ENCODE assay signal across 8 mouse cellular contexts in genomic region chr9:66305121-66306112, GRCm38 (mm10). TPM values are rescaled to one million over a fixed set of nuclear protein-coding genes. Genes with fewer than 3 reads are reported as not detected.
DNase-seq lines count a peak whose midpoint lies in the region; ATAC-seq lines count a peak whose summit lies in the region.

No protein-coding gene starts in this region.

- DNase-seq in CD4-positive, CD25-positive, alpha-beta regulatory T cell, adult 2 months (ENCODE audit: low read depth, low spot score), result peak; percentile 76
- peak; percentile 6 for DNase-seq in adrenal gland, postnatal 25 days
- peak; percentile 14 to 24 for DNase-seq in kidney, postnatal 4 days
- DNase-seq in ovary, postnatal 36 days (ENCODE audit: low spot score), result peak; percentile 13
- no peak for DNase-seq in testis, postnatal 14 days (ENCODE audit: low spot score)

- 34% methylated on average over 25 of the region's 25 CpGs for WGBS in heart, embryonic 16.5 days
- WGBS in liver, embryonic 15.5 days (ENCODE audit: insufficient replicate concordance), result 39% methylated on average over 25 of the region's 25 CpGs

- no peaks in the 10 kb centered on the region for H3K27me3 ChIP-seq in heart, embryonic 16.5 days (ENCODE audit: control insufficient read depth, insufficient read depth, low read length)
- H3K27me3 ChIP-seq in liver, embryonic 15.5 days, result no peaks in the 10 kb centered on the region

- no peaks in the 10 kb centered on the region for H3K4me1 ChIP-seq in heart, embryonic 16.5 days (ENCODE audit: control insufficient read depth, insufficient read depth, low read length)
- H3K4me1 ChIP-seq in liver, embryonic 15.5 days (replicated peaks), result peaks cover 18% of the 10 kb centered on the region

- no peaks in the 10 kb centered on the region for H3K36me3 ChIP-seq in heart, embryonic 16.5 days (ENCODE audit: control insufficient read depth, insufficient read depth)
- H3K36me3 ChIP-seq in liver, embryonic 15.5 days (replicated peaks), result no peaks in the 10 kb centered on the region

- peak overlapping the region; percentile 58 for H3K4me2 ChIP-seq in heart, embryonic 16.5 days (ENCODE audit: low read depth, low read length)
- H3K4me2 ChIP-seq in liver, embryonic 15.5 days, result peak overlapping the region; percentile 68

- H3K9ac ChIP-seq in heart, embryonic 16.5 days (ENCODE audit: low read length), result 0 out of 2 replicates have a peak overlapping the region, but pooled peaks have one; percentile 8
- peak overlapping the region; percentile 31; the same call in 1 of the 2 replicates for H3K9ac ChIP-seq in liver, embryonic 15.5 days

- H3K9me3 ChIP-seq in heart, embryonic 16.5 days (replicated peaks; ENCODE audit: control insufficient read depth, low read length), result no peaks in the 10 kb centered on the region
- no peaks in the 10 kb centered on the region for H3K9me3 ChIP-seq in liver, embryonic 15.5 days (replicated peaks)

- no peak overlapping the region for H3K27ac ChIP-seq in heart, embryonic 16.5 days (ENCODE audit: low read length)
- no peak overlapping the region for H3K27ac ChIP-seq in liver, embryonic 15.5 days (replicated peaks)

- peak overlapping the region; percentile 46 for H3K4me3 ChIP-seq in heart, embryonic 16.5 days (ENCODE audit: low read length)
- peak overlapping the region; percentile 50 for H3K4me3 ChIP-seq in liver, embryonic 15.5 days (replicated peaks)

- peak; percentile 60 for ATAC-seq in erythroid progenitor cell, adult 5-6 weeks (replicated peaks; ENCODE audit: low FRiP score, poor library complexity, severe bottlenecking)
- no peak for ATAC-seq in heart, embryonic 16.5 days (replicated peaks; ENCODE audit: extremely low read depth, insufficient read depth, low FRiP score)
- no peak for ATAC-seq in liver, embryonic 15.5 days (ENCODE audit: insufficient read depth)

RNA-seq across cellular contexts. Expression of gene Herc1, which starts 44.8 kb away (rescaled TPM):
- total RNA-seq in adrenal gland, postnatal 25 days (2021), result 47.0 and 52.6 TPM in 2 replicates
- 454 and 527 TPM in 2 replicates for total RNA-seq in erythroid progenitor cell, adult 5-6 weeks (2015; ENCODE audit: low replicate concordance)
- 839 and 902 TPM in 2 replicates for total RNA-seq in erythroid progenitor cell, adult 5-6 weeks (2017; ENCODE audit: low replicate concordance)
- polyA plus RNA-seq in heart, embryonic 16.5 days (2015; fragmentation: Nextera tagmentation; extraction: Ambion mirVana), result 16.3 and 17.0 TPM in 2 replicates
- 27.3 and 30.6 TPM in 2 replicates for polyA plus RNA-seq in liver, embryonic 15.5 days (2015; fragmentation: Nextera tagmentation; extraction: Ambion mirVana)
